Mouse (Mus musculus) intestine, embryonic 15.5 days (tissue): ENCODE results near the gene Pstk. TPM values are rescaled to one million over a fixed set of nuclear protein-coding genes. Genes with fewer than 3 reads are reported as not detected.
"Not testable (repeated sequence)": the region's sequence is repeated elsewhere in the genome, so short reads cannot be mapped to it uniquely, and the experiment has no call there.

Experiments used
- ATAC-seq: fragments of 200-750 bp; cut with Nextera tagmentation; 2 replicates; pipeline ENCODE4 v1.8.0; 2017; ENCODE audit warnings: moderate TSS enrichment, moderate library complexity
- H3K27ac ChIP-seq: fragments of 300-500 bp; sonication (generic); 2 replicates; pipeline ENCODE4 v1.5.1; 2015; ENCODE audit warnings: mild to moderate bottlenecking, inconsistent platforms
- H3K27me3 ChIP-seq: fragments of 300-500 bp; sonication (generic); replicated peaks from 2 replicates; pipeline ENCODE4 v1.6.1; 2015; ENCODE audit warnings: inconsistent platforms
- H3K36me3 ChIP-seq: fragments of 300-500 bp; sonication (generic); 2 replicates; pipeline ENCODE4 v1.6.1; 2015; ENCODE audit warnings: inconsistent platforms
- H3K4me1 ChIP-seq: fragments of 300-500 bp; sonication (generic); replicated peaks from 2 replicates; pipeline ENCODE4 v1.6.1; 2015; ENCODE audit warnings: inconsistent platforms
- H3K4me2 ChIP-seq: fragments of 300-500 bp; sonication (generic); replicated peaks from 2 replicates; pipeline ENCODE4 v1.6.1; 2015; ENCODE audit warnings: mild to moderate bottlenecking, inconsistent platforms
- H3K4me3 ChIP-seq: fragments of 300-500 bp; sonication (generic); replicated peaks from 2 replicates; pipeline ENCODE4 v1.5.1; 2015; ENCODE audit warnings: inconsistent platforms
- H3K9ac ChIP-seq: fragments of 300-500 bp; sonication (generic); 2 replicates; pipeline ENCODE4 v1.6.1; 2015; ENCODE audit warnings: inconsistent platforms
- H3K9me3 ChIP-seq: fragments of 300-500 bp; sonication (generic); 2 replicates; pipeline ENCODE4 v1.6.1; 2016; ENCODE audit warnings: inconsistent platforms
- WGBS: fragments of 180-500 bp; shearing (Covaris S2); methylation state at CpG from one replicate; pipeline ENCODE4 v1.1.7; 2015; 5-methylcytosine and 5-hydroxymethylcytosine counted together
- polyA plus RNA-seq: library from polyadenylated mRNA; unstranded; fragments of >200 nt; fragmentation: Nextera tagmentation; extraction: Ambion mirVana; gene quantifications from 2 replicates; pipeline ENCODE4 v1.2.1, GENCODE M21; 2015

Pstk gene
- polyA plus RNA-seq, 1 experiment from 2014 or later: 75.7 TPM

- H3K4me2 ChIP-seq: no peak overlapping the region
- H3K36me3 ChIP-seq: no peaks in the 10 kb centered on the region
- no peak overlapping the region for H3K9ac ChIP-seq
- no peaks in the 10 kb centered on the region for H3K9me3 ChIP-seq
- H3K4me1 ChIP-seq: peaks cover 6% of the 10 kb centered on the region; the same call in 1 of the 2 replicates
- no peak overlapping the region for H3K4me3 ChIP-seq
- no peaks in the 10 kb centered on the region for H3K27me3 ChIP-seq
- 65% methylated on average over 8 of the region's 8 CpGs for whole genome bisulfite sequencing
- peak overlapping the region; percentile 28; the same call in 1 of the 2 replicates for H3K27ac ChIP-seq
- ATAC-seq: no peak
Measured at GRCm38 (mm10) chr7:131364131-131364530, 6.8 kb upstream of the Pstk start.

DNA sequence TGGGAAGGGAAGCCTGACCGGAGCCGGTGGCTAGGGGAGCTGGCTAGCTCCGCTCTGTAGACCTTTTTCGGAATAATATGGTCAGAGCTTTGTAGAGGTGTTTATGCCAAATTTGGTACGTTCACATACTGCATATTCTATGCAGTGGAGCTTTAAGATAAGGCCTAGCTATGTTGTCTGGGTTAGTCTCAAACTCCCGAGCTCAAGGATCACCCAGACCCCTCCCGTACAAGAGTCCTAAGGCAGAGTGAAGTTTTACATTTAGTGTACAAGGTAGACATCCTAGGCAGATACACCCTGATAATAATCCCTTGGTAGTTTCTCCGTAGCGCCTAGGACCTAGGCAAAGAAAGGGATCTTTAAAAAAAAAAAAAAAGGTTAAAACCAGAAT lies 524 bp downstream of the Pstk start:
- ATAC-seq: no peak
- WGBS: 2% methylated on average over 9 of the region's 9 CpGs
- peak overlapping the region; percentile 75 for H3K4me2 ChIP-seq
- peak overlapping the region; percentile 81 for H3K4me3 ChIP-seq
- no peaks in the 10 kb centered on the region for H3K9me3 ChIP-seq
- no peaks in the 10 kb centered on the region; the same call in 1 of the 2 replicates for H3K4me1 ChIP-seq
- peak overlapping the region; percentile 95 for H3K9ac ChIP-seq
- no peaks in the 10 kb centered on the region for H3K36me3 ChIP-seq
- H3K27me3 ChIP-seq: no peaks in the 10 kb centered on the region
- peak overlapping the region; percentile 99 for H3K27ac ChIP-seq

DNA sequence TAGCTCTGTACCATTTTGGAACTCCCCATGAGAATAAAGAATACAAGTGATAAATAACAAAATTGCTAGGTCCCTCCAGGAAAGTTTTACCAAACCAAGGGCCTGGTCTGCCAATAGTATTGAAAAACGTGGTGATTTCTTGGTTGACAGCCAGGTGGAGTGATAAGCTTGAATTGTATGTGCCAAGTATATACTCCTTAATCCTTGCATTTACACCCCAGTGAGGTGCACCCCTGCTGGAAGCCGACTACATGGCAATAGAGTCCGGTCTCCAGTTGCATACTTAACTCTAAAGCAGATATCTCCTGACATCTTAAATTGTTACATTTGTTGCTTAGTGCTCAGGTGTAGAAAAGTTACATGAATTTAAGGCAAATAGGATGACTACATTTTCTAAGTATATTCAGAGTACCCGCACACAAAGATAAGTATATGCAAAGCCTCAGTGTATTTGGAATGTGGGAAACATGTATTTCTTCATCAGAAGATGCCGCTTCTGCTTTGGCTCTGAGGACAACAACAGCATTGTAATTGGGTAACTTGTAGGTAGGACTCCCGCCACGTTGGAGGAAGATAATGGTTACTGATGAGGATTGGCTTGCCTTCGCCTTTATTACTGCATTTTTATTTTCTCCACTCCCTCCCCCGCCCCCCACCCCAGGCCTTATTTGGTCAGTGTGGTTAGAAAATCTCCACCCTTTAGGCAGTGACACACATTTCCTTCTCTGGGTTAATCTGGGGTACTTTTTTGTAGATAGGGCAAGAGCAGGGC lies 1.1 kb downstream of the Pstk start:
- Histone ChIP-seq H3K4me1 (no peaks in the 10 kb centered on the region; the same call in 1 of the 2 replicates), H3K36me3 (no peaks in the 10 kb centered on the region), H3K9me3 (no peaks in the 10 kb centered on the region), H3K9ac (peak overlapping the region; percentile 95), H3K4me3 (peak overlapping the region; percentile 81), H3K4me2 (peak overlapping the region; percentile 75), H3K27ac (no peak overlapping the region), H3K27me3 (no peaks in the 10 kb centered on the region)
- ATAC-seq: no peak
- 65% methylated on average over 9 of the region's 9 CpGs for WGBS

GRCm38 (mm10) chr7:131391761-131392160 lies 20.8 kb downstream of the Pstk start:
- not testable (repeated sequence) for ATAC-seq, H3K36me3 ChIP-seq, H3K4me2 ChIP-seq, H3K27ac ChIP-seq, H3K4me3 ChIP-seq, H3K9me3 ChIP-seq, H3K9ac ChIP-seq, H3K27me3 ChIP-seq, H3K4me1 ChIP-seq
- 93% methylated on average over 7 of the region's 7 CpGs for WGBS

DNA sequence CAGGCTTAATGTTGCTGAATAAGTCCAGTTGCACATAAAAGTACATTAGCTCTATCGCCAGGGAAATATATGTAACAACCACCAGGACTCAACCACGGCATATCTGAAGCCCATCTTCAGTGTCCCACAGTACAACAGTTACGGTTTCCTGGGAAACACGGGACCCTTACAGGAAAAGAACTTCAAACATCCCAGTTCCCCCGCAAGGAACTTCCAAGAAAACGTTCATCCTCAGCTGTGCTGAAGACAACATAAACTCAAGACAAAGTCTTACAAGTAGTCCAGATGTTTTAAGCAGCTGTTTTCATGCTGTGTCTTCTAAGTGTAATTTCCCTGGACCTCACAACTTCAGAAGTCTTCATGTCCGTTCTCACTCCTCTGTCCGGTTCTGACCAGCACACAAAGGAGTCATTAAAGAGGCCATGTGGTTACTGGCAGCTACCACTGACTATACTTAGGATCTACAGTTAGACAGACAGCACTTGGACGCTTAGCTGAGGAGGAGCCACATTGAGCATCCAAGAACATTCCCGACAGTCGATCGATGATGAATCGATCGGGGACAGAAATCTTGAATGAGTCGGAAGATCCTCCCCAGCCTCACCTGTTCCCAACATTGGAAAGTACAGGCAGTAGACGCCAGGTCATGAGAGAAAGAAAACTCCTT lies 38.5 kb downstream of the Pstk start:
- Histone ChIP-seq H3K27ac (peak overlapping the region; percentile 37; the same call in 1 of the 2 replicates), H3K9me3 (no peaks in the 10 kb centered on the region), H3K4me1 (peaks cover 6% of the 10 kb centered on the region; the same call in 1 of the 2 replicates), H3K9ac (peak overlapping the region; percentile 96), H3K4me2 (peak overlapping the region; percentile 79), H3K27me3 (no peaks in the 10 kb centered on the region), H3K36me3 (no peaks in the 10 kb centered on the region), H3K4me3 (peak overlapping the region; percentile 96)
- no peak for ATAC-seq
- WGBS: 5% methylated on average over 16 of the region's 16 CpGs

DNA sequence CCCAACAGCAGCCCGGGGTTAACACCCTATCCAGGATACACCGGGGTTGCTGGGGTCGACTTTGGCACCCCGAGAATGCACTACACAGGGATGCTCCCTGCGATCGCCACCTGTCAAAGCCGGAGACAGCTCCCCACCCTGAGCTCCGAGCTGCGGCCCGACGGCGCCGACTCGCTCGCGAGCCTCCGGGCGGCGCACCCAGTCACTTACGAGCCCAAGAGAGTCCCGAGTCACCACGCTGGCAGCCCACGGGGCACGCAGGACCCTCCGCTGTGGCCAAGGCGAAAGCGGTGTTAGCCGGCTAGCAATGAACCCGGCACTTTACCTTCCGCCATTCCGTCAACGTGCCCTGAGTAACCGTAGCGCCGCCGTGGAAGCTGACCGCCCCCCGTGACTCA lies 39.0 kb downstream of the Pstk start:
- no peaks in the 10 kb centered on the region for H3K9me3 ChIP-seq
- H3K27me3 ChIP-seq: no peaks in the 10 kb centered on the region
- under 1% methylated on average over 38 of the region's 38 CpGs for WGBS
- H3K4me1 ChIP-seq: peaks cover 6% of the 10 kb centered on the region; the same call in 1 of the 2 replicates
- no peaks in the 10 kb centered on the region for H3K36me3 ChIP-seq
- H3K27ac ChIP-seq: peak overlapping the region; percentile 37
- H3K9ac ChIP-seq: peak overlapping the region; percentile 96
- H3K4me3 ChIP-seq: peak overlapping the region; percentile 96
- peak overlapping the region; percentile 79 for H3K4me2 ChIP-seq
- ATAC-seq: peak; percentile 74

GRCm38 (mm10) chr7:131410416-131411058 lies 39.6 kb downstream of the Pstk start, which contains the start of the genes Ikzf5 and Acadsb:
Gene Ikzf5, minus strand, starts transcription at chr7:131410521.
Gene Acadsb, plus strand, starts transcription at chr7:131410601.
- ATAC-seq: peak; percentile 98
- H3K4me3 ChIP-seq: peak within 1 kb of the TSS; percentile 96
- under 1% methylated on average over 42 of the region's 42 CpGs for WGBS
- H3K27me3 ChIP-seq: no peaks in the 10 kb centered on the region
- no peaks in the 10 kb centered on the region for H3K9me3 ChIP-seq
- H3K4me2 ChIP-seq: peak within 1 kb of the TSS; percentile 79
- H3K27ac ChIP-seq: peak within 1 kb of the TSS; percentile 74
- H3K4me1 ChIP-seq: peaks cover 6% of the 10 kb centered on the region; the same call in 1 of the 2 replicates
- peak within 1 kb of the TSS; percentile 96 for H3K9ac ChIP-seq
- no peaks in the 10 kb centered on the region for H3K36me3 ChIP-seq

DNA sequence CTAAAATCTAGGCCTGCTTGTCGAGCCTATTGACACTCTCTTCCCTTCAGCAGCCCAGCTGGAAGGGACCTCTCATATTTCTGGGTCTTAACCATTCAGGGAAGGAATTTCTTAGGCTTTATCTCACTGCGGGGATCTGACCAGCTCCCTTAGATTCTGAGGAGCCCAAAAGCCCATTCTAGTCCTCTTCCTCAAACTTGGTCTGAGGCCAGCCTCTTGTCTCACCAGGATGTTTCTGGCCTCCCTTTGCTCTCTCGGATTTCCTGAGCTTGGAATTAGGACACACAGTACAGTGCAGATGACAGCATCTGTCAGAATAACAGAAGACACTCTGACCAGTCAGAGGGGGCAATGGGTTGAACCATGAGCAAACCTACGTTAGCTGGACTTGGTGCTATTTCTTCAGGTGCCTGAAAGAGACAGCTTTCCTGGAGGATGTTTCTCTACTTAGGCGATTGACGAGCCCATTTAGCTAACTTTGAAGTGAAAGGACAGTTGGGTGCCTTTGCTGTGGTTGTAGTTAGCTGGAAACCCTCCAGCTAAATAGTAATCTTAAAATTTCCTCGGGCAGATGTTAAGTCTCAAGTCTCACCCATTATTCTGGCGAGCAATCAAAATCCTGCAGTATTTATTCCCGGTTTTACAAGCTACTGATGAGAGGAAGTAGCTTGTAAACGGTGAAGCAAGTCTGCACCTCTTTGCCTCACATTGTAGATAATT lies 40.4 kb downstream of the Pstk start:
- peak overlapping the region; percentile 96 for H3K4me3 ChIP-seq
- peaks cover 6% of the 10 kb centered on the region; the same call in 1 of the 2 replicates for H3K4me1 ChIP-seq
- H3K27me3 ChIP-seq: no peaks in the 10 kb centered on the region
- peak overlapping the region; percentile 54 for H3K27ac ChIP-seq
- peak overlapping the region; percentile 33 for H3K9ac ChIP-seq
- 16% methylated on average over 10 of the region's 10 CpGs for WGBS
- H3K9me3 ChIP-seq: no peaks in the 10 kb centered on the region
- no peak for ATAC-seq
- no peaks in the 10 kb centered on the region for H3K36me3 ChIP-seq
- H3K4me2 ChIP-seq: peak overlapping the region; percentile 79

- WGBS: 32% methylated on average over 2 of the region's 2 CpGs
- H3K9ac ChIP-seq: no peak overlapping the region
- H3K36me3 ChIP-seq: no peaks in the 10 kb centered on the region
- H3K4me3 ChIP-seq: no peak overlapping the region
- H3K9me3 ChIP-seq: no peaks in the 10 kb centered on the region
- peaks cover 6% of the 10 kb centered on the region; the same call in 1 of the 2 replicates for H3K4me1 ChIP-seq
- ATAC-seq: no peak
- no peak overlapping the region for H3K27ac ChIP-seq
- H3K4me2 ChIP-seq: peak overlapping the region; percentile 79
- H3K27me3 ChIP-seq: no peaks in the 10 kb centered on the region
Measured at GRCm38 (mm10) chr7:131411941-131412270, 41.0 kb downstream of the Pstk start.

DNA sequence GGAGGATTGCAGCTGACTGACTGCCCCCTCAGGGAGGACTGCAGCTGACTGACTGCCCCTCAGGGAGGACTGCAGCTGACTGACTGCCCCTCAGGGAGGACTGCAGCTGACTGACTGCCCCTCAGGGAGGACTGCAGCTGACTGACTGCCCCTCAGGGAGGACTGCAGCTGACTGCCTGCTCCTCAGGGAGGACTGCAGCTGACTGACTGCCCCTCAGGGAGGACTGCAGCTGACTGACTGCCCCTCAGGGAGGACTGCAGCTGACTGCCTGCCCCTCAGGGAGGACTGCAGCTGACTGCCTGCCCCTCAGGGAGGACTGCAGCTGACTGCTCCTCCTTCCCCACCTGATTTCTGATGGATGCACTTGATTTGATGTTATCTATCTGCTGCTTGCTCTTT lies 45.8 kb downstream of the Pstk start:
- not testable (repeated sequence) for H3K9me3 ChIP-seq, H3K4me3 ChIP-seq, H3K9ac ChIP-seq, H3K27ac ChIP-seq, H3K4me1 ChIP-seq, H3K27me3 ChIP-seq, ATAC-seq, H3K4me2 ChIP-seq, H3K36me3 ChIP-seq

GRCm38 (mm10) chr7:131417605-131418004 lies 46.7 kb downstream of the Pstk start:
- no peaks in the 10 kb centered on the region for H3K36me3 ChIP-seq
- H3K4me2 ChIP-seq: no peak overlapping the region
- H3K9ac ChIP-seq: no peak overlapping the region
- H3K9me3 ChIP-seq: no peaks in the 10 kb centered on the region
- H3K27ac ChIP-seq: no peak overlapping the region
- H3K4me1 ChIP-seq: no peaks in the 10 kb centered on the region; the same call in 1 of the 2 replicates
- no peak overlapping the region for H3K4me3 ChIP-seq
- ATAC-seq: no peak
- H3K27me3 ChIP-seq: no peaks in the 10 kb centered on the region

DNA sequence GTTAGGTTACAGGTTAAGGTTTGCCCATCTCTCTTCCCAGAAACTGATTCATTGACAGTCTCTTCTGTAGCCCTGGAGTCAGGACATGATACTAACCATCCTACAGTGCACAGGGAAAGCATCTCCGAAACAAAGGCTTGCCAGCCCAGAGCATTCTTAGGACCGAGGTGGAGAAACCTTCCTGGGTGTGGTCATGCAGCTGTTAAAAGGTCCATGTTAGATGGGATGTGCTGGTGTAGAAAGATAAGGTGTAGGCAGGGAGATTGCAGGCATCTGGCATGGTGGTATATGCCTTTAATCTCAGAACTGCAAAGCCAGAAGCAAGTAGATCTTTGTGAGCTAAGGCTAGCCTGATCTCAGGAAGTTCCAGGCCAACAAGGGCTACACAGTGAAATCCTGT lies 54.0 kb downstream of the Pstk start:
- Histone ChIP-seq H3K4me3 (no peak overlapping the region), H3K9me3 (no peaks in the 10 kb centered on the region), H3K36me3 (no peaks in the 10 kb centered on the region), H3K4me2 (no peak overlapping the region), H3K27me3 (no peaks in the 10 kb centered on the region), H3K4me1 (no peaks in the 10 kb centered on the region), H3K27ac (no peak overlapping the region), H3K9ac (no peak overlapping the region)
- peak; percentile 28; the same call in 1 of the 2 replicates for ATAC-seq
- WGBS: 78% methylated on average over 2 of the region's 2 CpGs
